Mouse (Mus musculus): ENCODE measurements around the gene Krt77. TPM values are rescaled to one million over a fixed set of nuclear protein-coding genes. Genes with fewer than 3 reads are reported as not detected.

Krt77 gene
- total RNA-seq, 1 experiment from 2014 or later = not detected

- ATAC-seq (replicated peaks; ENCODE audit: low read depth, poor library complexity, severe bottlenecking) = no peak
These were observed 26.3 kb downstream of the Krt77 start for GRCm38 (mm10) chr15:101843192-101843591.

- no peak for ATAC-seq (replicated peaks; ENCODE audit: low read depth, poor library complexity, severe bottlenecking)
These were observed 34.6 kb downstream of the Krt77 start for GRCm38 (mm10) chr15:101834784-101835328.

GRCm38 (mm10) chr15:101833131-101833530 lies 36.4 kb downstream of the Krt77 start:
- ATAC-seq (replicated peaks; ENCODE audit: low read depth, poor library complexity, severe bottlenecking) = no peak

GRCm38 (mm10) chr15:101829441-101829840 lies 40.1 kb downstream of the Krt77 start:
- ATAC-seq (replicated peaks; ENCODE audit: low read depth, poor library complexity, severe bottlenecking) = no peak

GRCm38 (mm10) chr15:101821786-101822185 lies 47.7 kb downstream of the Krt77 start:
- no peak for ATAC-seq (replicated peaks; ENCODE audit: low read depth, poor library complexity, severe bottlenecking)

- ATAC-seq (replicated peaks; ENCODE audit: low read depth, poor library complexity, severe bottlenecking) = no peak
These were observed 51.6 kb downstream of the Krt77 start, which contains the start of gene Krt2 for GRCm38 (mm10) chr15:101817875-101818274. Gene Krt2 (minus strand): TSS chr15:101818169.

Other genes with a start within 250 kb of the Krt77 start
- gene Gm5414, start 241.5 kb downstream of the Krt77 start, total RNA-seq (2017) = not detected in 2 replicates
- not detected in 2 replicates for gene Gm5478, start 222.3 kb downstream of the Krt77 start, total RNA-seq (2017)
- not detected in 2 replicates for gene Krt6b, start 189.4 kb downstream of the Krt77 start, total RNA-seq (2017)
- gene Krt6a, start 175.4 kb downstream of the Krt77 start, total RNA-seq (2017) = not detected in 2 replicates
- not detected in 2 replicates for gene Krt5, start 156.8 kb downstream of the Krt77 start, total RNA-seq (2017)
- gene Krt71, start 126.6 kb downstream of the Krt77 start, total RNA-seq (2017) = not detected in 2 replicates
- not detected in 2 replicates for gene Krt72, start 83.2 kb downstream of the Krt77 start, total RNA-seq (2017)
- not detected in 2 replicates for gene Krt73, start 67.4 kb downstream of the Krt77 start, total RNA-seq (2017)
- gene Krt2, start 51.5 kb downstream of the Krt77 start, total RNA-seq (2017) = not detected in 2 replicates
- not detected in 2 replicates for gene Krt1, start 18.9 kb downstream of the Krt77 start, total RNA-seq (2017)
- not detected in 2 replicates for gene Krt76, start 23.2 kb upstream of the Krt77 start, total RNA-seq (2017)
- not detected in 2 replicates for gene Krt4, start 55.0 kb upstream of the Krt77 start, total RNA-seq (2017)
- gene Krt79, start 70.6 kb upstream of the Krt77 start, total RNA-seq (2017) = not detected in 2 replicates
- gene Krt78, start 84.6 kb upstream of the Krt77 start, total RNA-seq (2017) = not detected in 2 replicates
- not detected in 2 replicates for gene Krt8, start 134.8 kb upstream of the Krt77 start, total RNA-seq (2017)
- 15.7 and 19.7 TPM in 2 replicates for gene Krt18, start 158.5 kb upstream of the Krt77 start, total RNA-seq (2017)
- 452 and 502 TPM in 2 replicates for gene Eif4b, start 204.1 kb upstream of the Krt77 start, total RNA-seq (2017)
- gene Tns2, start 230.7 kb upstream of the Krt77 start, total RNA-seq (2017) = not detected in 2 replicates